Mouse (Mus musculus) cerebellum, postnatal 4 days (tissue): ENCODE measurements at regions not wholly inside any gene's neighbourhood (a gene's known extent, or its start where the extent isn't known, plus 50 kb on each side); places are given as distances from the start of the nearest gene placed in this dataset.
A peak's percentile ranks its signal among the peaks of the same experiment; 100 is the strongest.

Experiments used
- DNase-seq, 2 experiments: peaks; one replicate each; pipeline ENCODE4 v3.0.0; 2022; ENCODE audit warnings: low spot score in 2 of 2, mixed read lengths in 1 of 2

- no peak for DNase-seq
Observed at GRCm38 (mm10) chr4:134990651-134991050, 60.0 kb downstream of the Syf2 start.

GRCm38 (mm10) chr4:134993526-134994122 is 62.9 kb downstream of the Syf2 start:
- DNase-seq: no peak

DNA sequence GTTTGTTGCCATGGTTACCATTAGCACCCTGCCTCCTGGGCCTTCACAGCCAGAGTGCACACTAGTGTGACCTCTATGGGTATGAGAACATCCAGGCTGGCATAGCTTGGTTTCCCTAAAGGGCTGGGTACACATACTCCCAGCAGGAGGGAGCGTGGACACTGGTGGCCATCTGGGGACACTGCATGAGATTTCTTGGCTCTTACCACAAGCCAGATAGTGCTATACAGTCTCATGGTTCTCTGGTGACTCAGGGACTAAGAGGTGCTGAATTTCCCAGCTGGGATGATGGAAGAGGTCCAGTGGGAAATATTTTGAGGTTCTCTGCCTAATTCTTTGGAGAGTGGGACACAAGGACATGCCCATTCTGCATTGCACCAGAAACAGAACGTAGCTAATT is 63.5 kb downstream of the Syf2 start:
- peak in 1 of 2 experiments; percentile 29 for DNase-seq

DNA sequence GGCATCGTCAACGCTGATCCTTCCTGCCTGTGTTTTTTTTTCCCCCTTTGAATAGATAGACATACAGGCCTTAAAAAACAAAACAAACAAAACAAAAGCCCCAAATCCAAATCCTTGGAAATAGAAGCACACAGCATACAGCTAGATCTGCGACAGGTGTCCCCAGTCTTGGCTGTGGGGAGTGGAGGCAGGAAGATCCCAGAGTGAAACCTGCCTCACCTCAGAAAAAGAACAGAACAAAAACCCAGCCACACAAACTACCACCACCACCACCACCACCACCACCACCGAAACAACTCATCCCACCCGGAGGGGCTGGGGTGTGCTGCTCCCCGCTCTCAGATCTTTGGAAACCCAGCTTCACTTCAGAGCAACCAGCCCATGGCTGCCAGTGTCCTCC is 64.0 kb downstream of the Syf2 start:
- no peak for DNase-seq

DNA sequence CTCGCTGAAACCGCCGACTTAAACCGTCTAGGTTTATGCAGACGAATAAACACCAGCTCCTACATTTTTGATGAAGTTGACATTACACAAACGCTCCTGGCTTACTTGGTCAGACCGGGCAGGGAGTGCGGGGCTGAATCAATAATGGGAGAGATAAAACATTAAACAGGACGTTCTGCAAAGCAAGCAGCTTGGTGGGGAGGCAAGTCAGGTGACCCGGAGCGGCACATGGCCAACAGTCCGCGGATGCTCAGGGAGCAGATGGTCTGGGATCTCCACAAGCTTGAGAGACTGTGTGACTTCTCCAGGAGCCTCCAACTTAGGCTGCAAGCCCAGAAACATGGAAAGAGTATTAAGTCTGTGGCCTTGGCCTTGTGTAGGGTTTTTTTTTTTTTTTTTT is 64.4 kb downstream of the Syf2 start:
- DNase-seq: peak in 1 of 2 experiments; percentile 73

DNA sequence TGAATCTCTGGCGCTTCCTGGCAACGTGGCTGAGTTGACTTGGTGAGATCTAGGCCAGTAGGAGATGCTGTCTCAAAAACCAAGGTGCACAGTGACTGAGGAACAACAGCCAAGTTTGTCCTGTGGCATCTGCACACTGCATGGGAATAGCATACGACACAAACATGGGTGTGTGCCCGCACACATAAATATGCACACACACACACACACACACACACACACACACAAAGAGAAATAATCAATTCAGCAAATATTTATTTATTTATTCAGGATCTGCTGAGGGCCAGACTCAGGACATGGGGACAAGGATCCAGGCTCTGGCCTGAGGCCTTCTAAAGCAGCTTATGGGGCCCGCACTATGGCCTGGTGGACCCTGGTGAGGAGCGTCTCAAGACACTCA is 65.4 kb downstream of the Syf2 start:
- DNase-seq: no peak

DNA sequence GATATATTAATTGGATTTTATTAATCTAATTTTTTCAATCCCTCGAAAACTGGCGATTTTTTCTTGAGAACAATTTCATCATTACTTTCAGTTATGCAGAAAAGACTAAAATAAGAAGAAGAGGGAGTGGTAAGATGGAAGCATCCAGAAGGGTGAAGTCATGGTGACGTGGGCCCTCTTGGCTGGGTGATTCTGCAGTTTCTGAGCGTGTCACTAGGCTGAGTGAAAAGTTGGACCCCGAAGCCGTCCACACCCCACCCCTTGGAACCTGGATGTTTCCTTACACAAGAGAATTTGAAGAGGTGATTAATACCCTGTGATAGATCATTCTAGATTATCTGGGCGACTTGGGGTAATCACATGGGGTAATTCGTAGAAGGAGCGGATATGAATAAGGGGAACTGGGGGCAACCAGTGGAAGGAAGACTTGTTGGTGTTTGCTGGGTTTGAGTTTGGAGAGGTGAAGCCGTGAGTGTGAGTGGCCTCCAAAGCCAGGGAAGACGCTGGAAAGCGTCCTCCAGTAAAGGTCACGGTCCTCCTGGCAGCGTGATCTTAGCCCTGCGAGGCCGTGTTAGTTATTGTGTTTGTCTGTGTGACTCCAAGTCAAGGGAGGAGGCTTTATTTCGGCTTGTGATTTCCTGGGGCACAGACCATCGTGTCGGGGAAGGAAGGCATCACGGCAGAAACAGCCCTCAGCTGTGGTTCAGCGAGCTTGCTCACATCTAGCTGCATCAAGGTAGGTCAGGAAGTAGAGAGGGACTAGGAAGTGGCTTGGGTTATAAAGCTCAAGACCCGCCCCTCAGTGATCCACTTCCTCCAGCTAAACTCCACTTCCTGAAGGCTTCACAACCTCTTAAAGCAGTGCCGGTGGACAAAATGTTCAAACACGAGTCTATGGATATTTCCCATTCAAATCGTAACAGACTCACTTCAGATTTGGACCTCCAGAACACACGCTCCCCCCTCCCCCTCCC is 67.0 kb downstream of the Syf2 start:
- DNase-seq: no peak

DNA sequence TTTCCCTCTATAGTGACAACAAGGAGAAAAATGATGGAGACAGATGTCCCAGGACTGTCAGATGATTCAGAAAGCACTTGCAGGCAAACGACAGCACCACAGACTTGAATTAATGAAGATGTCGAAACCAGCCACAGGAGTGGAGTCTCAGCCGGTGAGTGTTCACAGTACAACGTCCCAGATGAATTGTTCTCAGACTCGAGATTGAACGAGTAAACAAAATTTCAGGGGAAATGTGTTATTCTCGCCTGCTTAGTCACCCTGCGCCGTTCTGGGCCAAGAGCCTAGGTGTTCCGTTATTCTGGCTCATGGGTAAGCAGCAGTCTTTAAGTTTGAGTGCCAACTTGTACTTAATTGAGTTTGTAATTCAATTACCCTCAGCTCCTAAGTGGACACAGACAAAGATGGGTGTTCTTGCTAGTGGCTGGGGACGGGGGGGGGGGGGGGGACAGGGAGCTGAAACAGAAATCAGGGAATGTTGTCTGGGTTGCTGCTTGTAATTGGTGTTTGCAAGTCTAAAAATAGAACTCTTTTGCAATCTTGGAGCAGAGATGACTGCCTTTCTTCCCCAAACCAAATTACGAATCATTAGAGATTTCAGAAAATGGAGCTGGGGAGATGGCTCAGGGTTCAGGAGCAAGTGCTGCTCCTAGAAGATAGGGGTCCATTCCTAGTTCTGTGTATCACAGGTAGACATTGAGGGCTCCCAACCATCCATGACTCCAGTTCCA is 68.4 kb downstream of the Syf2 start:
- DNase-seq: no peak

DNA sequence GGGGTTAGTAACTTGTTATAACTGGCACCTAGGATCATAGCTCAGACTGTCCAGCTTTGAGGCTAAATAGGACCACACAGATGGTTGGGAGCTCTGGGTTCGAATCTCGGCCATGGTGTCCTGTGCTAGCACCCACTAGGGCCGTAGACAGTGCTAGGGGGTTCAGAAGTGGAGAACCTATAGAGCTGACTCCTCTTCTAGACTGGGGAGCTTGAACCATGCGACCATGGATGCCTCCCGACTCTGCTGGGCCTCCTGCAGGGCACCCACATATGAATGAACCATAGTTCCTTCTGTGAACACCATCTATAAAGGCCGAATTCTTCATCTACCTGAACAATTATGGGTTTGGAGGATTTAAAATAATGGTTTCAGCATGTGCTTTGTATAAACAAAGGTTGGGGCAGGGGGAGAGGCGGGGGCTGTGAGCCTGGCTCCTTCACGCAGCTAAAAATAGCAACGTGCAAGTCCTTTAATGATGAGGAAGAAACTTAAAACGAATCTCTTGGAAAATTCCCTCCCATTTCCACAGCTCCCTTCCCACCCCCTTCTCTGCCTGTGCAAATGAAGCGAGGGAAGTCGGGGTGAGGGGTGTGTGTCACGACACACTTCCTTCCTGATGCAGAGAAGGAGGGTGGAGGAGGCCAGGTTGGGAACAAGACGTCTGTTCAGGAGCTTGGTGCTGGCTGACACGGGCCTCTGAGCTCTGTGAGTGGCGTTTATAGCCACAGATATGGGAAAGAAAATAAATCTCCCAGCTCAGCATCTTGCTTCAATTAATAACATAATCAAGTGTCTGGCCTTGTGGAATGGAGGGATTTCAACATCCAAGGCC is 71.6 kb downstream of the Syf2 start:
- no peak for DNase-seq

DNA sequence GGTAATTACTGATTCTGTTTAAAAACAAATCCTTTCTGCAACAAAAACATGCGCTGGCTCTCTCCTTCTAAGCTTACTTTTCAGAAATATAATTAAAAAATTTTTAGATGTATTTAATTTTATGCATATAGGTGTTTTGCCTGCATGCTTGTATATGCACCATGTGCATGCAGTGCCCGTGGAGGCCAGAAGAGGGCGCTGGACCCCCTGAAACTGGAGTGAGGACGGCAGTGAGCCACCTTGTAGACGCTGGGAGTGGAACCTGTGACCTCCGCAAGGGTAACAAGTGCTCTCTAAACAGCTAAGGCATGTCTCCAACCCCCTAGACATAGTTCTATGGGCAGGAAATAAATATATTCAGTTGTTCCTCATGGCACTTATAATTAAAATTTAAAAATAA is 80.7 kb downstream of the Syf2 start:
- DNase-seq: no peak

GRCm38 (mm10) chr4:135012945-135013344 is 82.2 kb downstream of the Syf2 start:
- DNase-seq: no peak

- no peak for DNase-seq
Observed at GRCm38 (mm10) chr4:135013932-135014331, 83.2 kb downstream of the Syf2 start.

DNA sequence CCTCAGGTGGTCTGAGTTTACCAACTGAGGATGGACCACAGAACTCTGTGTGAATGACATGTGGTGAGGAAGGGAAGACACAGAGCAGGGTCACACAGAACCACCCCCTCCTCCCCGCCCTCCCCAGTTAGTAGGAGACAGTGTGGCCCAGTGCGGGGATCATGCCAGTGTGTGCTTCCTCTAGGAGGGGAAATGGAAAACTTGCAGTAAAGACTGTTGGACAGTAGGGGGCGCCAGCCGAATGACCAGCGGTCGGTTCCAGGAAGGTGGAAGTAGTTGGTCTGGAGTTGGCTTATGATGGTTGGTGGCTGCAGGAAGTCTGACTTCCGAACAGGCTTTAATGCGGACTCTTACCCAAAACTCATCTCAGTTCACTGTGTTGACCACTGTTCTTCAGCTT is 87.3 kb downstream of the Syf2 start:
- DNase-seq: no peak

- DNase-seq: no peak
Observed at GRCm38 (mm10) chr4:135019120-135019519, 88.4 kb downstream of the Syf2 start.

DNA sequence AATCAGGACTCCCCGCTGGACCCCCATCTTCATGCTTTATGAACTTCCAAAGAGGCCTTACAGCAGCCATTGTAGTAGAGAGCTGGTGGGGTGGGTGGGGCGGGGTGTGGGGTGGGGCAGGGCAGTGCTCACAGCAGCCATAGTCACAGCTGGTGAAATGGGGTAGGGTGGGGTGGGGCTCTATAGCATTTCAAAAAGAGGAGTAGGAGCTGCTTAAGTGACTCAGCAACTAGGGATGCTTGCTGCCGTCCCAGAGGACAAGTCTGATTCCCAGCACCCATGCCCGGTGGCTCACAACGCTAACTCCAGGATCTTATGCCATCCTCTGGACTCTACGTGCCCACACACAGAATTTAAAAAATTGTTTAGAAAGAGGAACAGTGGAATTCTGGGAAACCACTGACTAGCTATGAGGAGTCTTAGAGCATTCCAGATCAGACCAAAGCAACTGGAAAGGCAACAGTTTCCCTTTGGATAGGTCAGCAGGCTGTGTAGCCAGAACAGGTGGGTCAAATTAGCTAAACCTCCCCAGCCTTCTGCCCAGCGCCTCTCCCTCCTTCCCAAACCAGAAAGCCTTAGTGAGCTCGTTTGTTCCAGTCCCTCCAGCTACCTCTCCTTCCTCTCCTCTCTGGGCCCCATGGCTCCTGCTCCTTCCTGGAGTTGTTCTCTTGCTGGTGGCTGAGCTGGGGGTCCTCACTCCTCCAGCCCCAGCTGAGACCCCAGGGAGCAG is 89.7 kb downstream of the Syf2 start:
- DNase-seq: no peak

GRCm38 (mm10) chr4:135023200-135023599 is 92.5 kb downstream of the Syf2 start:
- no peak for DNase-seq

GRCm38 (mm10) chr4:135025802-135026201 is 94.7 kb upstream of the Runx3 start:
- DNase-seq: no peak

GRCm38 (mm10) chr4:135027136-135027535 is 93.3 kb upstream of the Runx3 start:
- no peak for DNase-seq

GRCm38 (mm10) chr4:135029723-135030122 is 90.7 kb upstream of the Runx3 start:
- no peak for DNase-seq

GRCm38 (mm10) chr4:135032461-135032860 is 88.0 kb upstream of the Runx3 start:
- no peak for DNase-seq

DNA sequence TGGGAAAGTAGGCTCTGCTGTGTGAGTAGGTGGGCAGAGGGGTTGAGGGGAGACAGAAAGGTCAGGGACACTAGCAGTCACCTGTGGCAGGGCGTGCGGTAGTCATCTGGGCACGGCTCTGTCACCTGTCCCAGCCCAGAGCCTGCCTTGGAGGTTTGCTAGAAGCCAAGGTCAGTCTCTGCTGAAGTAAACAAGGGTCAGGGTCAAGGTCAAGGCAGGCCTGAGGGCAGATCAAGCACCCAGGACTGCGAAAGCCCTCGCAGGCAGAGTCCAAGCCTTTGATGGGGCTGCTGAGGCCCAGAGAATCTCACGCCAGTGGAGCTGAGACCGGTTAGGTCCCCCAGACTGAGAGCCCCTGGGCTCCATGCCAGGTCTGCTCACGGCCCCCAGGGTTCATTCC is 87.2 kb upstream of the Runx3 start:
- no peak for DNase-seq
